Mouse (Mus musculus): Measurements from ENCODE around the gene Hpse2. TPM values are rescaled to one million over a fixed set of nuclear protein-coding genes. Genes with fewer than 3 reads are reported as not detected.

The Hpse2 gene
- polyA plus RNA-seq, 1 experiment from 2014 or later, result 6.0 TPM

- H3K27me3 ChIP-seq (ENCODE audit: control insufficient read depth, insufficient read depth, low read depth, low read length), result no peaks in the 10 kb centered on the region
- peaks cover 7% of the 10 kb centered on the region; the same call in 1 of the 2 replicates for H3K4me1 ChIP-seq (replicated peaks; ENCODE audit: control insufficient read depth, insufficient read depth, low read length)
- H3K36me3 ChIP-seq (ENCODE audit: control insufficient read depth, insufficient read depth, low read length), result no peaks in the 10 kb centered on the region
- H3K9ac ChIP-seq (ENCODE audit: low read length), result no peak overlapping the region
- 60% methylated on average over 4 of the region's 4 CpGs for WGBS
- no peak for ATAC-seq (ENCODE audit: low read depth)
- H3K9me3 ChIP-seq (ENCODE audit: control insufficient read depth, low read length), result no peaks in the 10 kb centered on the region
- H3K27ac ChIP-seq (ENCODE audit: low read length), result no peak overlapping the region
- H3K4me2 ChIP-seq (ENCODE audit: low read depth, low read length), result no peak overlapping the region
- H3K4me3 ChIP-seq (ENCODE audit: low read length), result no peak overlapping the region
Measured at GRCm38 (mm10) chr19:42745869-42746224, 642.3 kb downstream of the Hpse2 start.

- Histone ChIP-seq H3K9me3 (ENCODE audit: control insufficient read depth, low read length) (no peaks in the 10 kb centered on the region), H3K4me1 (replicated peaks; ENCODE audit: control insufficient read depth, insufficient read depth, low read length) (peaks cover 7% of the 10 kb centered on the region; the same call in 1 of the 2 replicates), H3K27me3 (ENCODE audit: control insufficient read depth, insufficient read depth, low read depth, low read length) (no peaks in the 10 kb centered on the region), H3K4me3 (ENCODE audit: low read length) (no peak overlapping the region), H3K27ac (ENCODE audit: low read length) (no peak overlapping the region), H3K4me2 (ENCODE audit: low read depth, low read length) (no peak overlapping the region), H3K36me3 (ENCODE audit: control insufficient read depth, insufficient read depth, low read length) (no peaks in the 10 kb centered on the region), H3K9ac (ENCODE audit: low read length) (no peak overlapping the region)
- WGBS, result 48% methylated on average over 9 of the region's 9 CpGs
- ATAC-seq (ENCODE audit: low read depth), result no peak
Measured at GRCm38 (mm10) chr19:42745084-42745868, 642.9 kb downstream of the Hpse2 start.

- ATAC-seq (ENCODE audit: low read depth), result peak; percentile 89
- WGBS, result 12% methylated on average over 4 of the region's 4 CpGs
- Histone ChIP-seq H3K9ac (ENCODE audit: low read length) (no peak overlapping the region), H3K4me1 (replicated peaks; ENCODE audit: control insufficient read depth, insufficient read depth, low read length) (peaks cover 5% of the 10 kb centered on the region; the same call in 1 of the 2 replicates), H3K36me3 (ENCODE audit: control insufficient read depth, insufficient read depth, low read length) (no peaks in the 10 kb centered on the region), H3K27ac (ENCODE audit: low read length) (no peak overlapping the region), H3K27me3 (ENCODE audit: control insufficient read depth, insufficient read depth, low read depth, low read length) (no peaks in the 10 kb centered on the region), H3K4me2 (ENCODE audit: low read depth, low read length) (no peak overlapping the region), H3K9me3 (ENCODE audit: control insufficient read depth, low read length) (no peaks in the 10 kb centered on the region), H3K4me3 (ENCODE audit: low read length) (no peak overlapping the region)
Measured at GRCm38 (mm10) chr19:42744162-42744586, 644.0 kb downstream of the Hpse2 start.

GRCm38 (mm10) chr19:42743261-42743660 is 644.9 kb downstream of the Hpse2 start:
- no peaks in the 10 kb centered on the region for H3K27me3 ChIP-seq (ENCODE audit: control insufficient read depth, insufficient read depth, low read depth, low read length)
- 74% methylated on average over 16 of the region's 16 CpGs for WGBS
- H3K4me1 ChIP-seq (replicated peaks; ENCODE audit: control insufficient read depth, insufficient read depth, low read length), result peaks cover 5% of the 10 kb centered on the region; the same call in 1 of the 2 replicates
- H3K9ac ChIP-seq (ENCODE audit: low read length), result no peak overlapping the region
- no peak for ATAC-seq (ENCODE audit: low read depth)
- no peaks in the 10 kb centered on the region for H3K9me3 ChIP-seq (ENCODE audit: control insufficient read depth, low read length)
- no peak overlapping the region for H3K4me2 ChIP-seq (ENCODE audit: low read depth, low read length)
- no peak overlapping the region for H3K4me3 ChIP-seq (ENCODE audit: low read length)
- no peak overlapping the region for H3K27ac ChIP-seq (ENCODE audit: low read length)
- no peaks in the 10 kb centered on the region for H3K36me3 ChIP-seq (ENCODE audit: control insufficient read depth, insufficient read depth, low read length)

GRCm38 (mm10) chr19:42741884-42742283 is 646.3 kb downstream of the Hpse2 start:
- no peak for ATAC-seq (ENCODE audit: low read depth)
- H3K4me2 ChIP-seq (ENCODE audit: low read depth, low read length), result no peak overlapping the region
- no peaks in the 10 kb centered on the region for H3K9me3 ChIP-seq (ENCODE audit: control insufficient read depth, low read length)
- H3K27me3 ChIP-seq (ENCODE audit: control insufficient read depth, insufficient read depth, low read depth, low read length), result no peaks in the 10 kb centered on the region
- peaks cover 5% of the 10 kb centered on the region; the same call in 1 of the 2 replicates for H3K4me1 ChIP-seq (replicated peaks; ENCODE audit: control insufficient read depth, insufficient read depth, low read length)
- H3K27ac ChIP-seq (ENCODE audit: low read length), result no peak overlapping the region
- WGBS, result 42% methylated on average over 14 of the region's 14 CpGs
- no peak overlapping the region for H3K4me3 ChIP-seq (ENCODE audit: low read length)
- H3K9ac ChIP-seq (ENCODE audit: low read length), result no peak overlapping the region
- H3K36me3 ChIP-seq (ENCODE audit: control insufficient read depth, insufficient read depth, low read length), result no peaks in the 10 kb centered on the region

- no peak overlapping the region for H3K4me2 ChIP-seq (ENCODE audit: low read depth, low read length)
- ATAC-seq (ENCODE audit: low read depth), result no peak
- H3K27ac ChIP-seq (ENCODE audit: low read length), result no peak overlapping the region
- no peak overlapping the region for H3K9ac ChIP-seq (ENCODE audit: low read length)
- no peaks in the 10 kb centered on the region for H3K27me3 ChIP-seq (ENCODE audit: control insufficient read depth, insufficient read depth, low read depth, low read length)
- H3K9me3 ChIP-seq (ENCODE audit: control insufficient read depth, low read length), result no peaks in the 10 kb centered on the region
- no peaks in the 10 kb centered on the region for H3K36me3 ChIP-seq (ENCODE audit: control insufficient read depth, insufficient read depth, low read length)
- H3K4me1 ChIP-seq (replicated peaks; ENCODE audit: control insufficient read depth, insufficient read depth, low read length), result peaks cover 5% of the 10 kb centered on the region; the same call in 1 of the 2 replicates
- H3K4me3 ChIP-seq (ENCODE audit: low read length), result no peak overlapping the region
- 80% methylated on average over 8 of the region's 8 CpGs for WGBS
Measured at GRCm38 (mm10) chr19:42740163-42740899, 647.8 kb downstream of the Hpse2 start.

- Histone ChIP-seq H3K36me3 (ENCODE audit: control insufficient read depth, insufficient read depth, low read length) (no peaks in the 10 kb centered on the region), H3K4me2 (ENCODE audit: low read depth, low read length) (no peak overlapping the region), H3K9ac (ENCODE audit: low read length) (no peak overlapping the region), H3K27me3 (ENCODE audit: control insufficient read depth, insufficient read depth, low read depth, low read length) (no peaks in the 10 kb centered on the region), H3K4me3 (ENCODE audit: low read length) (no peak overlapping the region), H3K9me3 (ENCODE audit: control insufficient read depth, low read length) (no peaks in the 10 kb centered on the region), H3K4me1 (replicated peaks; ENCODE audit: control insufficient read depth, insufficient read depth, low read length) (peaks cover 5% of the 10 kb centered on the region; the same call in 1 of the 2 replicates), H3K27ac (ENCODE audit: low read length) (no peak overlapping the region)
- WGBS, result 78% methylated on average over 6 of the region's 6 CpGs
- ATAC-seq (ENCODE audit: low read depth), result no peak
Measured at GRCm38 (mm10) chr19:42739734-42740133, 648.4 kb downstream of the Hpse2 start.

- H3K4me2 ChIP-seq (ENCODE audit: low read depth, low read length), result no peak overlapping the region
- no peak overlapping the region for H3K9ac ChIP-seq (ENCODE audit: low read length)
- H3K36me3 ChIP-seq (ENCODE audit: control insufficient read depth, insufficient read depth, low read length), result no peaks in the 10 kb centered on the region
- WGBS, result 60% methylated on average over 9 of the region's 9 CpGs
- H3K27me3 ChIP-seq (ENCODE audit: control insufficient read depth, insufficient read depth, low read depth, low read length), result no peaks in the 10 kb centered on the region
- H3K4me1 ChIP-seq (replicated peaks; ENCODE audit: control insufficient read depth, insufficient read depth, low read length), result peaks cover 5% of the 10 kb centered on the region; the same call in 1 of the 2 replicates
- H3K27ac ChIP-seq (ENCODE audit: low read length), result no peak overlapping the region
- H3K4me3 ChIP-seq (ENCODE audit: low read length), result no peak overlapping the region
- no peak for ATAC-seq (ENCODE audit: low read depth)
- no peaks in the 10 kb centered on the region for H3K9me3 ChIP-seq (ENCODE audit: control insufficient read depth, low read length)
Measured at GRCm38 (mm10) chr19:42737753-42738152, 650.4 kb downstream of the Hpse2 start.

Data from lung, embryonic 16.5 days (tissue).